Mouse (Mus musculus) hindbrain, embryonic 14.5 days (tissue): ENCODE measurements around the gene Wfdc1. TPM values are rescaled to one million over a fixed set of nuclear protein-coding genes. Genes with fewer than 3 reads are reported as not detected.

ENCODE experiments used
- ATAC-seq: fragments of 200-750 bp; cut with Nextera tagmentation; 2 replicates; pipeline ENCODE4 v1.8.0; 2017; ENCODE audit warnings: moderate number of reproducible peaks, mild to moderate bottlenecking, moderate TSS enrichment, moderate library complexity; ENCODE audit not compliant: low FRiP score
- DNase-seq: peaks from one replicate; pipeline ENCODE4 v3.0.0-alpha.2; 2015; ENCODE audit warnings: low spot score
- H3K27ac ChIP-seq: fragments of 300-500 bp; sonication (generic); 2 replicates; pipeline ENCODE4 v1.5.1; 2014; ENCODE audit warnings: mild to moderate bottlenecking, moderate library complexity
- H3K27me3 ChIP-seq: fragments of 300-500 bp; sonication (generic); 2 replicates; pipeline ENCODE4 v1.6.1; 2014; ENCODE audit warnings: mild to moderate bottlenecking, low read length, mixed read lengths; ENCODE audit not compliant: control insufficient read depth, insufficient read depth
- H3K36me3 ChIP-seq: fragments of 300-500 bp; sonication (generic); replicated peaks from 2 replicates; pipeline ENCODE4 v1.6.1; 2014; ENCODE audit not compliant: control insufficient read depth, insufficient read depth
- H3K4me1 ChIP-seq: fragments of 300-500 bp; sonication (generic); replicated peaks from 2 replicates; pipeline ENCODE4 v1.6.1; 2014; ENCODE audit warnings: antibody characterized with exemption, low read length, mixed read lengths; ENCODE audit not compliant: control insufficient read depth, insufficient read depth
- H3K4me2 ChIP-seq: fragments of 300-500 bp; sonication (generic); replicated peaks from 2 replicates; pipeline ENCODE4 v1.6.1; 2014; ENCODE audit warnings: mild to moderate bottlenecking, moderate library complexity
- H3K4me3 ChIP-seq: fragments of 300-500 bp; sonication (generic); replicated peaks from 2 replicates; pipeline ENCODE4 v1.5.1; 2014; ENCODE audit warnings: mild to moderate bottlenecking, low read length
- H3K9ac ChIP-seq: fragments of 300-500 bp; sonication (generic); 2 replicates; pipeline ENCODE4 v1.6.1; 2014
- H3K9me3 ChIP-seq: fragments of 300-500 bp; sonication (generic); 2 replicates; pipeline ENCODE4 v1.6.1; 2016; ENCODE audit warnings: low read length; ENCODE audit not compliant: control insufficient read depth
- WGBS: fragments of 180-500 bp; shearing (Covaris S2); extraction: QIAGEN DNeasy Blood & Tissue Kit; methylation state at CpG from one replicate; pipeline ENCODE4 v1.1.7; 2014; 5-methylcytosine and 5-hydroxymethylcytosine counted together
- polyA plus RNA-seq: library from polyadenylated mRNA; unstranded; fragments of >200 nt; fragmentation: Nextera tagmentation; extraction: Ambion mirVana; gene quantifications from 2 replicates; pipeline ENCODE4 v1.2.1, GENCODE M21; 2014

Gene Wfdc1
- polyA plus RNA-seq, 1 experiment from 2014 or later: 6.1 TPM

DNA sequence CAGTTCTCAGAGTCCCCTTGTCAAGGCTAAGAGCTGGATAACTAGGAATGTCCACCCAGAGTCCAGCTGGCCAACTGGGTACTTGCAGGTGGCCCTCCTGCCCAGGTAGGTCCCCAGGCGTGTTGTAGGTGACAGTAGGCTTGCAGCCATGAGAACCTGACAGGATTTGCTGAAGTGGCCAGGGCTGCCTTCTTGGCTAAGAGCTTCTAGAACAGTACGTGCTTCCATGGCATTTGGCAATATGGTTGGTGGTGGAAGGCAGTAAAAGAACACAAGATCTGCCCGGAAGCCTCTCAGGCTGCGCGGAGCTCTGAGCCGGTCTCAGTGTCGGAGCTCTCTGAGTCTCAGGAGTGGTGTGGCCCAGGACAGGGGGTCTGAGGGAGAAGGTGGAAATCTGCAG is 41.2 kb upstream of the Wfdc1 start:
- Histone ChIP-seq H3K4me3 (no peak overlapping the region), H3K27me3 (no peaks in the 10 kb centered on the region), H3K9me3 (no peaks in the 10 kb centered on the region), H3K4me1 (no peaks in the 10 kb centered on the region), H3K4me2 (no peak overlapping the region), H3K27ac (no peak overlapping the region), H3K9ac (no peak overlapping the region), H3K36me3 (no peaks in the 10 kb centered on the region)
- ATAC-seq (no peak), DNase-seq (no peak)
- WGBS: 89% methylated on average over 7 of the region's 7 CpGs

DNA sequence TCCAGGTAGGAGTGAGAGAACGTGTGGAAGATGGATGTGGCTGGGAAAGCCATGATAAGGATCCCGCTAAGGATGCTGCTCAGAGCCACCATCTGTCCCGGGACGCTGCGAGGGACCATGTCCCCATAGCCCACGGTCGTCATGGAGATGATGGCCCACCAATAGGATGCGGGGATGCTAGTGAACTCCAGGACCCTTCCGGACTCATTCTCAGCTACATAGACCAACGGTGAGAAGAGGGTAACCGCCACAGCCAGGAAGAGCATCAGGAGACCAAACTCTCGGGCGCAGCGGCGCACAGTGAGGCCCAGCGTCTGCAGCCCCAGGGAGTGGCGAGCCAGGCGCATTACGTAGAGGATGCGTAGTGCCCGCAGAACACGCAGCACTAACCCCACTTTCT is 40.4 kb upstream of the Wfdc1 start:
- H3K27me3 ChIP-seq: no peaks in the 10 kb centered on the region
- no peaks in the 10 kb centered on the region for H3K36me3 ChIP-seq
- H3K4me2 ChIP-seq: no peak overlapping the region
- no peak overlapping the region for H3K9ac ChIP-seq
- ATAC-seq (no peak), DNase-seq (no peak)
- H3K9me3 ChIP-seq: no peaks in the 10 kb centered on the region
- H3K4me1 ChIP-seq: 0 out of 2 replicates have a peak, but pooled peaks cover 1% of the 10 kb centered on the region
- WGBS: 73% methylated on average over 22 of the region's 22 CpGs
- no peak overlapping the region for H3K27ac ChIP-seq
- H3K4me3 ChIP-seq: no peak overlapping the region

DNA sequence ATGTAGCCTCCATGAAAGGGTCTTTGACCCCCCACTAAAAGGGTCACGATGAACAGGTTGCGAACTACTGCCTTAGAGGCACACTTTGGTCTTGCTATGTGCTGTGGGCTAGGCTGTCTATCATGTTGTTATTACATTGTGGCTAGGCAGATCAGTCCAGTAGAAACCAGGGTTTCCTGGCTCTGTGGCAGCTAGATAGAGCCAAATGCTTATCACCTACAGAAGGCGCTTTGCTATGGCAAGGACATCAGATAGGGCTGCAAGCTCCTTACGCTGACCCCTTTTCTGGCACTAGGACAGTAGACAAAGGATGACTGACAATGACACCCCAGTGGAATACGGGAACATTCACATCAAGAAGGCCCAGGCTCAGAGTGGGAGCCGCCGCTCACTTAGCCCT is 39.0 kb upstream of the Wfdc1 start:
- H3K4me2 ChIP-seq: no peak overlapping the region
- no peak for DNase-seq
- no peaks in the 10 kb centered on the region for H3K9me3 ChIP-seq
- no peak overlapping the region for H3K4me3 ChIP-seq
- H3K4me1 ChIP-seq: 0 out of 2 replicates have a peak, but pooled peaks cover 5% of the 10 kb centered on the region
- H3K36me3 ChIP-seq: no peaks in the 10 kb centered on the region
- 76% methylated on average over 7 of the region's 7 CpGs for WGBS
- no peak for ATAC-seq
- H3K9ac ChIP-seq: no peak overlapping the region
- H3K27me3 ChIP-seq: no peaks in the 10 kb centered on the region
- H3K27ac ChIP-seq: no peak overlapping the region

DNA sequence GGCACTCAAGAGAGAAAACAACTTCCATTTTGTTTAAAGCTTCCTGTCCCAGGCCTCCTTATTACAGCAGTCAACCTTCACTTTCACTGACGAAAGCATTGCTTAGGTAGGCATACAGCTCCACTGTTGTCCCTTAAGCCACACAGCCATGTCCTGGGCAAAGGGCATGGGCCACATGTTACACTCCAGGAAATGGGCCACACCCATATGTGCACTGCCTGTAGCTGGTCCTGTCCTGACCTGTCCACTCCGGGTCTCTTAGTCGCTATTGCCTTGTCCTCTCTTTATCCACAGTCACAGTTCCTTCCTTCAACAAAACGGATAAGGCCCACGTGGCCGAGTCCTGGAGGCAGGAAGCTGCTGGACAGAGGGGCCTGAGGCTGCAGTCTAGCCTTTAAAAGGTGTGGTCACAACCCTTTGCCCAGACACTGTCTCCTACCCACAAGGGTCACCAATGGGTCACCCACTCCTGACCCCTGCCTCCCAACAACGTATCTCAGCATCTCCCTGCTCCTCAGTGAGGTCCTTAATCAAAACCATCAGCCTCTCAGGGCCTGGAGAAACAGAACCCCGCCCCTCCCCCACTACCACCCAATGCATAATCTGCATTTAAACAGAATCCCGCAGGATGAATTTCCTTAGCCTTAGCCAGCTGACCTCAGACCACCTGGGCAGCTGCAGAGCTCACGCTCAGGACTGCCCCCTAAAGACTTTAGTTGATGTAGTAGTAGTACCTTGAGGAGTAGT is 38.4 kb upstream of the Wfdc1 start:
- H3K27me3 ChIP-seq: 0 out of 2 replicates have a peak, but pooled peaks cover under 1% of the 10 kb centered on the region
- ATAC-seq: no peak
- H3K9me3 ChIP-seq: no peaks in the 10 kb centered on the region
- H3K4me1 ChIP-seq: 0 out of 2 replicates have a peak, but pooled peaks cover 5% of the 10 kb centered on the region
- H3K27ac ChIP-seq: no peak overlapping the region
- no peak overlapping the region for H3K4me2 ChIP-seq
- no peaks in the 10 kb centered on the region for H3K36me3 ChIP-seq
- H3K4me3 ChIP-seq: no peak overlapping the region
- H3K9ac ChIP-seq: no peak overlapping the region
- 40% methylated on average over 10 of the region's 10 CpGs for WGBS
- no peak for DNase-seq

DNA sequence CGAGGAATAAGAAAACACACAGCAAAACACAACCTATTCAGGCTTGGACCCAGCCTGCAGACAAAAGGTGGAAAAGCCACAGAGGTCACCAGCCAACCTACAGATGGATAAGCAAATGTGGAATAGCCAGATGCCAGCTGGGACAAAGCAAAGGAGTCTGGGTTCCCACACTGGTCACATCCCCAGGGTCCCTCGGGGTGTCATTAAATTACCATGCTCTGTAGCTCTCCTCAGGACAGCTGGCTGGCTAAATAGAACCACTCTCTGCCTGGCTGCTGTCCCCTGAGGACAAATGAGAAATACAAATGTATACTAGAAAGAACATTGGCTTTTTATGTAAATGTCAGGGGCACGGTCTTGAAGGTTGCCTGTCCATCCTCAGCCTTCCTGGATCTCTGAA is 35.3 kb upstream of the Wfdc1 start:
- 23% methylated on average over 3 of the region's 3 CpGs for WGBS
- Histone ChIP-seq H3K36me3 (no peaks in the 10 kb centered on the region), H3K4me2 (no peak overlapping the region), H3K9me3 (no peaks in the 10 kb centered on the region), H3K9ac (no peak overlapping the region), H3K27me3 (peaks cover 12% of the 10 kb centered on the region), H3K4me3 (no peak overlapping the region), H3K4me1 (peaks cover 5% of the 10 kb centered on the region; the same call in 1 of the 2 replicates), H3K27ac (no peak overlapping the region)
- DNase-seq (no peak), ATAC-seq (no peak)

DNA sequence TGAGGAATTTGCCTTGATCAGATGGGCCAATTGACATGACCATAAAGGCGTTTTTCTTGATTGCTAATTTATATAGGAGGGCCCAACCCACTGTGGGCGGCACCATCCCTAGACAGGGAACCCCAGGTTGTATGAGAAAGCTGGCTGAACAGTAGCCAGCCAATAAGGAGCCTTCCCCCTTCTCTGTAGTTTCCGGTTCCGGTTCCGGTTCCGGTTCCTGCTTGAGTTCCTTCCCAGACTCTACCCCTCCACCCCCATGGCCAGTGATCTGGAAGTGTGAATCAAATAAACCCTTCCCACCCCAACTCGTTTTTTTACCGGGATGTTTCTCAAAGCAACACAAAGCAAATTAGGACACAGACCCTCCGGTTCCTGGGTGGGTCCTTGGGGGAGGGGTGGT is 33.9 kb upstream of the Wfdc1 start:
- H3K27ac ChIP-seq: no peak overlapping the region
- H3K36me3 ChIP-seq: no peaks in the 10 kb centered on the region
- 91% methylated on average over 9 of the region's 9 CpGs for WGBS
- ATAC-seq (no peak), DNase-seq (no peak)
- no peaks in the 10 kb centered on the region for H3K9me3 ChIP-seq
- H3K4me3 ChIP-seq: no peak overlapping the region
- no peak overlapping the region for H3K9ac ChIP-seq
- H3K4me2 ChIP-seq: no peak overlapping the region
- peaks cover 12% of the 10 kb centered on the region for H3K27me3 ChIP-seq
- peaks cover 5% of the 10 kb centered on the region; the same call in 1 of the 2 replicates for H3K4me1 ChIP-seq

DNA sequence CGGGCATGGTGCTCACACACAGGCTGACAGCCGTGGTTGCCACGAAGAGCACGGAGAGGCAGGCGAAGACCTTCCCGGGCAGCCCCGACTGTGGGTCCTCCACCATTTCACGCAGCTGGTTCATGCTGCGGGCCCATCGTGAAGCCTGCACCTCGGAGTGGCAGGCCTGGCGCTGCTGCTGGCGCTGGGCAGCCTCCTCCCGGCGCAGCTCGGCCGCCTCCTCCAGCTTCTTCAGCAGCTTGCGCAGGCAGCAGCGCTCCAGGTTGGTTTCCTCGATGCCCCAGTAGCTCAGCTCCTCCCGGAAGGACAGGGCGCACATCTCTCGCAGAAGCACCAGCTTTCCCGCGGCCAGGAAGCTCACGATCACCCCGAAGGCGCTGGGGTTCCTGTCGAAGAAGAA is 33.3 kb upstream of the Wfdc1 start:
- H3K9ac ChIP-seq: 0 out of 2 replicates have a peak overlapping the region, but pooled peaks have one; percentile 6
- 55% methylated on average over 29 of the region's 29 CpGs for WGBS
- H3K36me3 ChIP-seq: no peaks in the 10 kb centered on the region
- H3K9me3 ChIP-seq: no peaks in the 10 kb centered on the region
- ATAC-seq (no peak), DNase-seq (no peak)
- H3K27me3 ChIP-seq: peaks cover 12% of the 10 kb centered on the region
- no peak overlapping the region for H3K4me2 ChIP-seq
- peaks cover 5% of the 10 kb centered on the region; the same call in 1 of the 2 replicates for H3K4me1 ChIP-seq
- no peak overlapping the region for H3K27ac ChIP-seq
- no peak overlapping the region for H3K4me3 ChIP-seq

DNA sequence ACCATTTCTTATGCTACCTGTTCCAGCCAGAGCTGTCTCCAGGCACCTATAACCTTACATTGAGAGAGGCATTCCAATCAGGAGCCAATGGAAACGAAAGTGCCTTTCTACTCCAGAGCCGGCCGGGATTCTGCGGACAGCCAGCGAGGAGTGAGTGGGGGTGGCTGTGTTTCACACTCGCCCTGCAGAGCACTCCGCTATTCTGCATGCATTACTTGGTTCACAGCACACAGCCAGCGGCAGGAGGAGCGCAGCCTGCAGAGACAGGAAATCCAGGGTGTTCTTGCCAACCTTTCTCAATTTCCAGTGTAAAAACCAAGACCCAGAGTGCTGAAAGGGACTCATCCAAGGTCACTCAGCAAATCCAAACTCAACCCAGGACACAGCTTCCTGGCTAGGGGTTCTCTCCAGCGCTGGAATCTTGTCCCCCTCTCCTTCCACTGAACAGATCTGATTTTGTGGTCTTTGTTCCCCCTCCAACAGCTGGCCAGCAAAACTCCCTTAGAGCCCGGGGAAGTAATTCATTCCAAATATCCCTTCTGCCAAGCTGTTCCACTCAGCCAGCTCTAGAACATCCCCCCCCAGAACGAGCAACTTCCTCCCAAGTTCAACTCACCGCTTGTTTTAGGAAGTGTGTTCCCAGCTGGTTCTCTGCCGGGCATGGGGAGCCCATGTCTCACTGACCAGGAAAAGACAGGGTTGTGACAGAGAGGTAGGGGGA is 31.4 kb upstream of the Wfdc1 start:
- Histone ChIP-seq H3K27ac (no peak overlapping the region), H3K4me2 (no peak overlapping the region), H3K4me1 (peaks cover 5% of the 10 kb centered on the region; the same call in 1 of the 2 replicates), H3K9ac (no peak overlapping the region), H3K9me3 (no peaks in the 10 kb centered on the region), H3K36me3 (no peaks in the 10 kb centered on the region), H3K27me3 (peaks cover 12% of the 10 kb centered on the region), H3K4me3 (no peak overlapping the region)
- ATAC-seq (no peak), DNase-seq (no peak)
- 17% methylated on average over 14 of the region's 14 CpGs for WGBS

DNA sequence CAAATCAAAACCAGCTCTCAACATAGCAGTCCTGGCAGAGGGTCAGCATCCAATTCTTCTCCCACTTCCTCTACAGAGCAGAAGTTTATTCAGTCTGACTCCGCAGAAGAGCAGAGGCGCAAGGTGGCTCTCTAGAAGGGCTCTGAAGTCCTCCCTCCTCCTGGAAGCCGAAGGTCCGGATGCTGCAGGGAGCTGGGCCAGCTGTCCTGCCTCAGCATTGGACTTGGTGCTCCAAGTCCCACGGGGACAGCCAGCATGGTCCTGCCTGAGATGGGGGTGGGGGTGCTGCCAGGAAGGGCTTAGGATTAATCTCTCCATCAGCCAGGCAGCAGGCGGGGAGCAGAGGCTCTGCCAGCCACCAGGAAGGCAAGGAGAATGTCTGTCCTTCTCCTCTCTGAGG is 30.8 kb upstream of the Wfdc1 start, which contains the start of gene Kcng4:
TSS of gene Kcng4 (minus strand) at position 303 of the 400 bp plus-strand sequence.
- Histone ChIP-seq H3K36me3 (no peaks in the 10 kb centered on the region), H3K9ac (no peak within 1 kb of the TSS), H3K9me3 (no peaks in the 10 kb centered on the region), H3K4me3 (no peak within 1 kb of the TSS), H3K4me1 (peaks cover 5% of the 10 kb centered on the region; the same call in 1 of the 2 replicates), H3K4me2 (no peak within 1 kb of the TSS), H3K27ac (no peak within 1 kb of the TSS), H3K27me3 (peaks cover 12% of the 10 kb centered on the region)
- 34% methylated on average over 6 of the region's 6 CpGs for WGBS
- no peak for ATAC-seq
- DNase-seq: no peak
